Mouse (Mus musculus): Measurements from ENCODE around the gene Oaz1. TPM values are rescaled to one million over a fixed set of nuclear protein-coding genes. Genes with fewer than 3 reads are reported as not detected.

Oaz1 gene
- polyA plus RNA-seq, 1 experiment: 1,494 TPM

DNA sequence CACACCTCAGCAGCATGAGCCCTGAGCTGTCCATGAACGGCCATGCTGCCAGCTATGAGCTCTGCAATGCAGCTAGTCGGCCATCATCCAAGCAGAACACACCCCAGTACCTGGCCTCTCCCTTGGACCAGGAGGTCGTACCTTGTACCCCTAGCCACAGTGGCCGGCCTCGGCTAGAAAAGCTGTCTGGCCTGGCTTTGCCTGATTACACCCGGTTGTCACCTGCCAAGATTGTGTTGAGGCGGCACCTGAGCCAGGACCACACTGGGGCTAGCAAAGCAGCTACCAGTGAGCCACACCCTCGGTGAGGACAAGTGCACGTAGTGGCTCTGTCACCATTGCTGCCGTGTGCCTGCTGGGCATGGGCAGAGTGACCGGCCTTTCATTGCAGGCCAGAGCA lies 40.5 kb upstream of the Oaz1 start:
- H3K27me3 ChIP-seq (ENCODE audit: control insufficient read depth, insufficient read depth, insufficient read length): no peaks in the 10 kb centered on the region
- H3K79me3 ChIP-seq (ENCODE audit: low read depth): no peaks in the 10 kb centered on the region
- no peak overlapping the region for H3ac ChIP-seq (ENCODE audit: control insufficient read depth, insufficient read length, low read depth)
- H3K79me2 ChIP-seq (ENCODE audit: control insufficient read depth, insufficient read depth): no peaks in the 10 kb centered on the region
- no peak for TF ChIP-seq CEBPB (IDR thresholded peaks at IDR 0.05; ENCODE audit: low read depth)
- TF ChIP-seq MYOG (IDR thresholded peaks at IDR 0.05; ENCODE audit: control insufficient read depth, extremely low read depth, insufficient read length): no peak
- no peak for TF ChIP-seq MAX (IDR thresholded peaks at IDR 0.05)
- TF ChIP-seq USF1 (IDR thresholded peaks at IDR 0.05; ENCODE audit: low read depth): no peak
- TF ChIP-seq CTCF (IDR thresholded peaks at IDR 0.05; ENCODE audit: control insufficient read depth, insufficient read depth, insufficient read length): no peak
- TF ChIP-seq FOSL1 (IDR thresholded peaks at IDR 0.05; ENCODE audit: insufficient read depth, low read length, poor library complexity, severe bottlenecking): no peak
- TF ChIP-seq MYOD1 (IDR thresholded peaks at IDR 0.05; ENCODE audit: control insufficient read depth, insufficient read length, low read depth): no peak
- peaks cover 89% of the 10 kb centered on the region for H3K36me3 ChIP-seq (ENCODE audit: control insufficient read depth, insufficient read depth)
- H3K4me3 ChIP-seq (ENCODE audit: insufficient read depth, poor library complexity, severe bottlenecking): no peak overlapping the region

DNA sequence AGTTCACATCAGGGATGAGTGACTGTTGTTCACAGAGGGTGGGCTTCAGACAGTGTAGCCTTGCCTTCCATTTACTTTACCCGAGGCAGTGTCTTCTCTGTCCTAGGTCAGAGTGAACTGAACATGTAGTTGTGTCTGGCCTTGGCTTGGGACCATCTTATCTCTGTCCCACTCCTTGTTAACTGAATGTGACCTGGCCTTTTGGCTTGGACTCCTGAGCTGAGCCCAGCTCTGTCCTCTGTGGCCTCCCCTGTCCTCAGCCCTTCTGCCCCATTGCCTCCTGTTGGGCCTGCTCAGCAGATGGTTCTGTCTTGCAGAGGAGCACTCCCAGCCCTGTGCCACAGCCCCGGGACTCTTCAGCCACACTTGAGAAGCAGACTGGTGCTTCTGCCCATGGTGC lies 38.9 kb upstream of the Oaz1 start:
- Histone ChIP-seq H3K79me2 (ENCODE audit: control insufficient read depth, insufficient read depth) (no peaks in the 10 kb centered on the region), H3K27me3 (ENCODE audit: control insufficient read depth, insufficient read depth, insufficient read length) (no peaks in the 10 kb centered on the region), H3K79me3 (ENCODE audit: low read depth) (no peaks in the 10 kb centered on the region), H3K36me3 (ENCODE audit: control insufficient read depth, insufficient read depth) (peaks cover 81% of the 10 kb centered on the region), H3K4me3 (ENCODE audit: insufficient read depth, poor library complexity, severe bottlenecking) (no peak overlapping the region), H3ac (ENCODE audit: control insufficient read depth, insufficient read length, low read depth) (no peak overlapping the region)
- no peak for TF ChIP-seq FOSL1 (IDR thresholded peaks at IDR 0.05; ENCODE audit: insufficient read depth, low read length, poor library complexity, severe bottlenecking)

DNA sequence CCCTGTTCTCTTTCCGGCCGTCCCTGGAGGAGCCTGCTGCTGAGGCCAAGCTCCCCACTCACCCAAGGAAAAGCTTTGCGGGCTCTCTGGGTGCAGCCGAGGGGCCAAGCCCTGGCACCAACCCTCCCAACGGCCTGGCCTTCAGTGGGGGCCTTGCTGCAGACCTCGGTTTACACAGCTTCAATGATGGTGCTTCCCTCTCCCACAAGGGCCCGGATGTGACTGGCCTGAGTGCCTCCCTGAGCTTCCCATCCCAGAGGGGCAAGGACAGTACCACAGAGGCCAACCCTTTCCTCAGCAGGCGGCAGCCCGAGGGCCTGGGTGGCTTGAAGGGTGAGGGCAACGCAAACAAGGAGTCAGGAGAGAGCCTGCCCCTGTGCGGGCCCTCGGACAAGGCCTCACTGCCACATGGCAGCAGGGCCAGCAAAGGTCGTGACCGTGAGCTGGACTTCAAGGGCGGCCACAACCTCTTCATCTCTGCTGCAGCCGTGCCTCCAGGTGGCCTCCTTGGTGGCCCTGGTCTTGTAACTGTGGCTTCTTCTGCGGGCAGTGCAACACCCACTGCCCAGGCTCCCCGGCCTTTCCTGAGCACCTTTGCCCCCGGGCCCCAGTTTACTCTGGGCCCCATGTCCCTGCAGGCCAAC lies 35.6 kb upstream of the Oaz1 start:
- Histone ChIP-seq H3ac (ENCODE audit: control insufficient read depth, insufficient read length, low read depth) (no peak overlapping the region), H3K4me3 (ENCODE audit: insufficient read depth, poor library complexity, severe bottlenecking) (no peak overlapping the region), H3K27me3 (ENCODE audit: control insufficient read depth, insufficient read depth, insufficient read length) (no peaks in the 10 kb centered on the region), H3K79me3 (ENCODE audit: low read depth) (no peaks in the 10 kb centered on the region), H3K36me3 (ENCODE audit: control insufficient read depth, insufficient read depth) (peaks cover 82% of the 10 kb centered on the region), H3K79me2 (ENCODE audit: control insufficient read depth, insufficient read depth) (peaks cover 9% of the 10 kb centered on the region)
- TF ChIP-seq CTCF (IDR thresholded peaks at IDR 0.05; ENCODE audit: control insufficient read depth, insufficient read depth, insufficient read length): no peak
- TF ChIP-seq FOSL1 (IDR thresholded peaks at IDR 0.05; ENCODE audit: insufficient read depth, low read length, poor library complexity, severe bottlenecking): no peak
- no peak for TF ChIP-seq CEBPB (IDR thresholded peaks at IDR 0.05; ENCODE audit: low read depth)
- no peak for TF ChIP-seq MYOG (IDR thresholded peaks at IDR 0.05; ENCODE audit: control insufficient read depth, extremely low read depth, insufficient read length)
- no peak for TF ChIP-seq USF1 (IDR thresholded peaks at IDR 0.05; ENCODE audit: low read depth)
- TF ChIP-seq MAX (IDR thresholded peaks at IDR 0.05): no peak
- no peak for TF ChIP-seq MYOD1 (IDR thresholded peaks at IDR 0.05; ENCODE audit: control insufficient read depth, insufficient read length, low read depth)

DNA sequence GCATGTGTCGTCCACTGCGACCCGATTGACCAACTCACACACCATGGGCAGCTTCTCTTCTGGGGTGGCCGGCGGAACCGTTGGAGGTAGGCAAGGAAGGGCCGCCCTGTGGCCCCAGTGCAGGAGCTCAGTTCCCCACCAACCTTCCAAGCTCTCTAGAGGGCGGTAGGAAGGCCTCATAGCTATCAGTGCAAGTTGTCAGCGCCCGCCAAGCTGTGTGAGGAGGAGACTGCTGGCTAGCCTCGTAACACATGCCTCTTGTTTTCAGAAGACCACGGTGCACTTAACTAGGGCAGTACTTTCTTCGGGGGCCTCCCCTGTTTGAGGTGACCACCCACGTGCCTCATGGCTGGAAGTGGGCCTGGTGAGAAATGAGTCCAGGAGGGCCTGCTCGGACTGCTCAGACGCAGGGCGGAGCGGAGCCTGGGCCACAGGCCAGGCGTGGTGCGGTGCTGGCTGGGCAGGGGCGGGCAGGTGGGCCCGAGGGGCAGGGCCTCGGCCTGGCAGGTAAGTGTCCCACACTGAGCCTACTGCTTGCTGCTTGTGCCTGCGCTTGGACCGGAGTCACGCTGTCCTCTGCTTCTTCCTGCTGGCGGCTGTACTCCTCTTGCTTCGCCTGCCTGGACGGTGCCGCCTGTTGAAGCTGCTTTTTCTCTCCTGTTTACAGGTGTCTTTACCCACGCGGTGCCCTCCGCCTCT lies 34.8 kb upstream of the Oaz1 start:
- no peak overlapping the region for H3ac ChIP-seq (ENCODE audit: control insufficient read depth, insufficient read length, low read depth)
- TF ChIP-seq MYOG (IDR thresholded peaks at IDR 0.05; ENCODE audit: control insufficient read depth, extremely low read depth, insufficient read length): no peak
- no peak for TF ChIP-seq CTCF (IDR thresholded peaks at IDR 0.05; ENCODE audit: control insufficient read depth, insufficient read depth, insufficient read length)
- no peak for TF ChIP-seq MAX (IDR thresholded peaks at IDR 0.05)
- TF ChIP-seq MYOD1 (IDR thresholded peaks at IDR 0.05; ENCODE audit: control insufficient read depth, insufficient read length, low read depth): no peak
- no peak for TF ChIP-seq FOSL1 (IDR thresholded peaks at IDR 0.05; ENCODE audit: insufficient read depth, low read length, poor library complexity, severe bottlenecking)
- TF ChIP-seq CEBPB (IDR thresholded peaks at IDR 0.05; ENCODE audit: low read depth): no peak
- no peak for TF ChIP-seq USF1 (IDR thresholded peaks at IDR 0.05; ENCODE audit: low read depth)
- peaks cover 6% of the 10 kb centered on the region for H3K79me3 ChIP-seq (ENCODE audit: low read depth)
- H3K4me3 ChIP-seq (ENCODE audit: insufficient read depth, poor library complexity, severe bottlenecking): no peak overlapping the region
- H3K79me2 ChIP-seq (ENCODE audit: control insufficient read depth, insufficient read depth): peaks cover 16% of the 10 kb centered on the region
- H3K27me3 ChIP-seq (ENCODE audit: control insufficient read depth, insufficient read depth, insufficient read length): no peaks in the 10 kb centered on the region
- peaks cover 82% of the 10 kb centered on the region for H3K36me3 ChIP-seq (ENCODE audit: control insufficient read depth, insufficient read depth)

DNA sequence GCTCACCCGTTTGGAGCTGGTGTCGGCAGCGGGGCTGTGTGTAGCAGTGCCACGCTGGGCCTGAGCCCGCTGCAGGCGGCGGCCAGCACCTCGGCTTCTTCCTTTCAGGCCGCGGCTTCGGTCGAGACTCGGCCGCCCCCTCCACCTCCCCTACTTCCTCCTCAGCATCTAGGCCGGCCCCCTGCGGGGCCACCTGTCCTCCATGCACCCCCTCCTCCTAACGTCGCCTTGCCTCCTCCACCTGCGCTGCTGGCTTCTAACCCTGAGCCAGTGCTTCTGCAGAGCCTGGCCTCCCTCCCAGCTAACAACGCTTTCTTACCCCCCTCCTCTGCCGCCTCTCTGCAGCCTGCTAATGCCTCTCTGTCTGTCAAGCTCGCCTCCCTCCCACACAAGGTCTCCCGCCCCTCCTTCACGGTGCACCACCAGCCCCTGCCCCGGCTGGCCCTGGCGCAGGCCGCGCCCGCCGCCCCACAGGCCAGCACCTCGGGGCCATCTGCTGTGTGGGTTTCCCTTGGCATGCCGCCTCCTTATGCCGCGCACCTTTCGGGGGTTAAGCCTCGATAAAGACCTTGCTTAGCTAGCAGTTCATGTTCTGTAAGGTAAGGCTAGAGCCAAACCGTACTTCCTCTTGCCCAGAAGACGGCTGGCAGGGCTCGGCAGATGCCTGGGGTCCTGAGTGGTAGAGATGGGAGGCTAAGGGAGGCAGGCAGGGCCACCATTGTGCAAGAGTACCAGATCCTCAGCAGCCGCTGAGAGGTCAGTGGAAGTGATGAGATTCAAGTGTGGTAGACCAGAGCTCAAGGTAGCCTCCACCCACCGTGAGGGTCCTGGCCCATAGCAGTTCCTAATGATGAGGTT lies 34.1 kb upstream of the Oaz1 start:
- no peaks in the 10 kb centered on the region for H3K27me3 ChIP-seq (ENCODE audit: control insufficient read depth, insufficient read depth, insufficient read length)
- H3K79me2 ChIP-seq (ENCODE audit: control insufficient read depth, insufficient read depth): peaks cover 24% of the 10 kb centered on the region
- H3K36me3 ChIP-seq (ENCODE audit: control insufficient read depth, insufficient read depth): peaks cover 78% of the 10 kb centered on the region
- peaks cover 14% of the 10 kb centered on the region for H3K79me3 ChIP-seq (ENCODE audit: low read depth)
- H3ac ChIP-seq (ENCODE audit: control insufficient read depth, insufficient read length, low read depth): no peak overlapping the region
- TF ChIP-seq MAX (IDR thresholded peaks at IDR 0.05): no peak
- no peak for TF ChIP-seq FOSL1 (IDR thresholded peaks at IDR 0.05; ENCODE audit: insufficient read depth, low read length, poor library complexity, severe bottlenecking)
- TF ChIP-seq MYOG (IDR thresholded peaks at IDR 0.05; ENCODE audit: control insufficient read depth, extremely low read depth, insufficient read length): no peak
- TF ChIP-seq CEBPB (IDR thresholded peaks at IDR 0.05; ENCODE audit: low read depth): no peak
- H3K4me3 ChIP-seq (ENCODE audit: insufficient read depth, poor library complexity, severe bottlenecking): no peak overlapping the region
